Mouse (Mus musculus) forebrain, embryonic 11.5 days (tissue): ENCODE measurements around the gene Gm38431. TPM values are rescaled to one million over a fixed set of nuclear protein-coding genes. Genes with fewer than 3 reads are reported as not detected.

Source experiments
- ATAC-seq: fragments of 200-750 bp; cut with Nextera tagmentation; replicated peaks from 2 replicates; pipeline ENCODE4 v1.8.0; 2017; ENCODE audit warnings: moderate TSS enrichment; ENCODE audit not compliant: low FRiP score
- DNase-seq: peaks from one replicate; pipeline ENCODE4 v3.0.0-alpha.2; 2017; ENCODE audit warnings: low spot score
- H3K27ac ChIP-seq: fragments of 300-500 bp; sonication (generic); 2 replicates; pipeline ENCODE4 v1.5.1; 2014; ENCODE audit warnings: low read depth, low read length
- H3K27me3 ChIP-seq: fragments of 300-500 bp; sonication (generic); 2 replicates; pipeline ENCODE4 v1.6.1; 2014; ENCODE audit warnings: mild to moderate bottlenecking, low read length, mixed read lengths; ENCODE audit not compliant: control insufficient read depth, insufficient read depth
- H3K36me3 ChIP-seq: fragments of 300-500 bp; sonication (generic); 2 replicates; pipeline ENCODE4 v1.6.1; 2014; ENCODE audit warnings: mild to moderate bottlenecking, low read length, moderate library complexity, mixed read lengths; ENCODE audit not compliant: control insufficient read depth, insufficient read depth
- H3K4me1 ChIP-seq: fragments of 300-500 bp; sonication (generic); replicated peaks from 2 replicates; pipeline ENCODE4 v1.6.1; 2014; ENCODE audit warnings: low read length, mixed read lengths; ENCODE audit not compliant: control insufficient read depth, insufficient read depth
- H3K4me2 ChIP-seq: fragments of 300-500 bp; sonication (generic); 2 replicates; pipeline ENCODE4 v1.6.1; 2014; ENCODE audit warnings: low read depth, mild to moderate bottlenecking, low read length, moderate library complexity, mixed read lengths; ENCODE audit not compliant: severe bottlenecking
- H3K4me3 ChIP-seq: fragments of 300-500 bp; sonication (generic); 2 replicates; pipeline ENCODE4 v1.5.1; 2014; ENCODE audit warnings: low read depth, low read length
- H3K9ac ChIP-seq: fragments of 300-500 bp; sonication (generic); 2 replicates; pipeline ENCODE4 v1.6.1; 2014; ENCODE audit warnings: low read length
- H3K9me3 ChIP-seq: fragments of 300-500 bp; sonication (generic); 2 replicates; pipeline ENCODE4 v1.6.1; 2016; ENCODE audit warnings: low read length, mixed read lengths; ENCODE audit not compliant: control insufficient read depth
- WGBS: fragments of 180-500 bp; shearing (Covaris S2); extraction: QIAGEN DNeasy Blood & Tissue Kit; methylation state at CpG from one replicate; pipeline ENCODE4 v1.1.7; 2014; 5-methylcytosine and 5-hydroxymethylcytosine counted together
- polyA plus RNA-seq: library from polyadenylated mRNA; unstranded; fragments of >200 nt; fragmentation: Nextera tagmentation; extraction: Ambion mirVana; gene quantifications from 2 replicates; pipeline ENCODE4 v1.2.1, GENCODE M21; 2014

The Gm38431 gene
- polyA plus RNA-seq, 1 experiment from 2014 or later = 4.5 TPM

GRCm38 (mm10) chr9:21095958-21096357 lies 4.2 kb upstream of the Gm38431 start:
- ATAC-seq = no peak
- H3K4me2 ChIP-seq = no peak overlapping the region
- WGBS = 62% methylated on average over 4 of the region's 4 CpGs
- H3K27ac ChIP-seq = no peak overlapping the region
- H3K4me3 ChIP-seq = no peak overlapping the region
- H3K27me3 ChIP-seq = no peaks in the 10 kb centered on the region
- H3K9ac ChIP-seq = no peak overlapping the region
- H3K4me1 ChIP-seq = peaks cover 2% of the 10 kb centered on the region
- no peaks in the 10 kb centered on the region; the same call in 1 of the 2 replicates for H3K36me3 ChIP-seq
- DNase-seq = no peak
- H3K9me3 ChIP-seq = no peaks in the 10 kb centered on the region

GRCm38 (mm10) chr9:21093423-21093822 lies 1.6 kb upstream of the Gm38431 start:
- H3K9me3 ChIP-seq = no peaks in the 10 kb centered on the region
- peaks cover 6% of the 10 kb centered on the region for H3K36me3 ChIP-seq
- 93% methylated on average over 9 of the region's 9 CpGs for WGBS
- H3K27me3 ChIP-seq = no peaks in the 10 kb centered on the region
- H3K4me1 ChIP-seq = peaks cover 10% of the 10 kb centered on the region
- H3K4me2 ChIP-seq = no peak overlapping the region
- no peak overlapping the region for H3K9ac ChIP-seq
- no peak overlapping the region for H3K4me3 ChIP-seq
- ATAC-seq (no peak), DNase-seq (no peak)
- no peak overlapping the region for H3K27ac ChIP-seq

- H3K4me2 ChIP-seq = peak overlapping the region; percentile 92
- peak overlapping the region; percentile 82 for H3K9ac ChIP-seq
- 4% methylated on average over 24 of the region's 24 CpGs for WGBS
- ATAC-seq (peak; percentile 27), DNase-seq (no peak)
- H3K27me3 ChIP-seq = no peaks in the 10 kb centered on the region
- H3K4me3 ChIP-seq = peak overlapping the region; percentile 72
- H3K27ac ChIP-seq = peak overlapping the region; percentile 82
- no peaks in the 10 kb centered on the region for H3K9me3 ChIP-seq
- H3K36me3 ChIP-seq = peaks cover 18% of the 10 kb centered on the region
- peaks cover 10% of the 10 kb centered on the region for H3K4me1 ChIP-seq
These were observed 658 bp downstream of the Gm38431 start for GRCm38 (mm10) chr9:21090972-21091706.

GRCm38 (mm10) chr9:21090537-21090936 lies 1.3 kb downstream of the Gm38431 start:
- Histone ChIP-seq H3K4me2 (peak overlapping the region; percentile 92), H3K27me3 (no peaks in the 10 kb centered on the region), H3K4me1 (peaks cover 10% of the 10 kb centered on the region), H3K9ac (peak overlapping the region; percentile 82), H3K4me3 (peak overlapping the region; percentile 72), H3K9me3 (no peaks in the 10 kb centered on the region), H3K36me3 (peaks cover 24% of the 10 kb centered on the region), H3K27ac (no peak overlapping the region)
- DNase-seq (no peak), ATAC-seq (no peak)
- WGBS = 97% methylated on average over 1 of the region's 1 CpGs

- 82% methylated on average over 3 of the region's 3 CpGs for WGBS
- Histone ChIP-seq H3K27me3 (no peaks in the 10 kb centered on the region), H3K9me3 (no peaks in the 10 kb centered on the region), H3K36me3 (peaks cover 38% of the 10 kb centered on the region), H3K9ac (no peak overlapping the region), H3K4me2 (no peak overlapping the region), H3K27ac (no peak overlapping the region), H3K4me3 (no peak overlapping the region), H3K4me1 (no peaks in the 10 kb centered on the region)
- DNase-seq = no peak
- ATAC-seq = no peak
These were observed 8.5 kb downstream of the Gm38431 start for GRCm38 (mm10) chr9:21083324-21083723.

GRCm38 (mm10) chr9:21081127-21081526 lies 10.7 kb downstream of the Gm38431 start:
- H3K36me3 ChIP-seq = peaks cover 33% of the 10 kb centered on the region

GRCm38 (mm10) chr9:21075625-21076024 lies 16.2 kb downstream of the Gm38431 start:
- no peak overlapping the region for H3K4me3 ChIP-seq
- no peak overlapping the region for H3K27ac ChIP-seq
- H3K4me1 ChIP-seq = no peaks in the 10 kb centered on the region
- 88% methylated on average over 3 of the region's 3 CpGs for WGBS
- H3K4me2 ChIP-seq = no peak overlapping the region
- no peaks in the 10 kb centered on the region for H3K27me3 ChIP-seq
- H3K9me3 ChIP-seq = no peaks in the 10 kb centered on the region
- H3K36me3 ChIP-seq = peaks cover 13% of the 10 kb centered on the region
- ATAC-seq (no peak), DNase-seq (no peak)
- H3K9ac ChIP-seq = no peak overlapping the region

More at GRCm38 (mm10) chr9:21081127-21081526, 10.7 kb downstream of the Gm38431 start:
- Histone ChIP-seq H3K9me3 (no peaks in the 10 kb centered on the region), H3K27ac (no peak overlapping the region), H3K27me3 (no peaks in the 10 kb centered on the region), H3K4me2 (no peak overlapping the region), H3K4me3 (no peak overlapping the region), H3K9ac (no peak overlapping the region), H3K4me1 (no peaks in the 10 kb centered on the region)
- WGBS = 95% methylated on average over 9 of the region's 9 CpGs
- no peak for DNase-seq
- no peak for ATAC-seq

- Histone ChIP-seq H3K36me3 (peaks cover 7% of the 10 kb centered on the region; the same call in 1 of the 2 replicates), H3K27me3 (no peaks in the 10 kb centered on the region), H3K27ac (no peak overlapping the region), H3K4me3 (no peak overlapping the region), H3K4me1 (no peaks in the 10 kb centered on the region), H3K9me3 (no peaks in the 10 kb centered on the region), H3K4me2 (no peak overlapping the region), H3K9ac (no peak overlapping the region)
- ATAC-seq = no peak
- DNase-seq = no peak
- 77% methylated on average over 1 of the region's 1 CpGs for WGBS
These were observed 17.6 kb downstream of the Gm38431 start for GRCm38 (mm10) chr9:21074173-21074572.
